Mouse (Mus musculus) embryo, embryonic 9.5 days (tissue): ENCODE data around the gene Dand5.

Experiments used
- DNase-seq: peaks from one replicate; pipeline ENCODE4 v3.0.0-alpha.2; 2017; ENCODE audit errors: extremely low spot score

Gene Dand5

DNA sequence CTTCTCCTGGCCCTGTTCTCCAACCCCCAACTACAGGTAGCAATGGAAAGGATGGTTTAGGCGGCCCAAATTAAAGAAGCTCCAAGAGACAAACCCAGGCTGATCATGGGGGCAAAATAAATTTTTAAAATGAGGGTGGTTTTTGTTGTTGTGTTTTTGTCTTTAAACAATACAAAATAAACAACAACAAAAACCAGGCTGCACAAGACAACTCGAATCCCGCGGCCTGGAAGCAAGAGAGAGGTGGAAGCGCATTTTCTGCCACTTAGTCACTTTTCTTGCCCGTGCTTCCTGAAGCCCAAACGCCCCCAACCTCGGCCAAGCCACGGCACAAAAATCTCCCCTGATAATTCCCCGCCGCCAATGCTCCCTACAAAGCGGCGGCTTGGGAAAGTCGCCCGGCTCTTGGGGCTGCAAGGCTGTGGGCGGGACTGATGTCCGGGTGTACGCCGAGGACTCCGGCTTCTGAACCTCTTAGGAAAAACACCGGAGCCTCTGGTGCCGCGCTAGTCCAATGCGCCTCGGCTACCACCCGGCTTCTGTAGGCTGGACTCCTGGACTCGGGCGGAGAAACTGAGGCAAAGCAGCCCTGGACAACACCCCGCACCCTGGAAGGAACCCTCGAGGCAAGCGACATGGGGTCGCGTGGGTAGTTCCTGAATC lies 38.6 kb downstream of the Dand5 start:
- DNase-seq = no peak

DNA sequence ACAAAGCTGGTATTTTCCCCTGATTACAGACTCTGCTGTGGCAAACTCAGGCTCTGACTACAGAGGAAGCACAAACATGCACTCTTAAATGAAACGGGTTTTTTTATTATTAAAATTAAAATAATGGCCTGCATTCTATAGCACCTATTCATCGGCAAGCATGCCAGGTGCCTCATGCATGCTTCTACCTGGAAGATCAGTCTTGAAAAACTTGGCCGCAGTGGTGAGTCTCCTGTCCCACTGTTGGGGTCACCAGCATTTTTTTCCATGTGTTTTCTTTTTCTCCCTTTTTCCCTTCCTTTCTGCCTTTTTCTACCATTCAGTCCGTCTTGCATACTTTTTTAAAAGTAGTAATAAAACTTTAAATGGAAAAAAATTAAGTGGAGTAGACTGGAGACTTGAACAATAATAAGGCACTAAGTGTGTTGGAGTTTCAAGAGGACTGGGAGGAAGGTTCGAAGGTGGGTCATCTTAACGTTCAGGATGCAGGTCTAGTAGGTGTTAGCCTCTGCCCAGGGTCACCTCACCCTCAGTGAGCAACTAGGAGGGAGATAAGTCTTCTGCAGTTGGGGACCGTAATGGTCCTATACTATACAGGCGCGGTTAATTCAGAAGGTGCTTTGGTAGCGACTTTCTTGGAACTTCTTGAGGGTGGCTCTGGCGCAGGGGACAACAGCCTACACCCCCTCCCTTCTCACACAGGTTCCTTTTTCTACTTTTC lies 39.3 kb downstream of the Dand5 start:
- DNase-seq = no peak

DNA sequence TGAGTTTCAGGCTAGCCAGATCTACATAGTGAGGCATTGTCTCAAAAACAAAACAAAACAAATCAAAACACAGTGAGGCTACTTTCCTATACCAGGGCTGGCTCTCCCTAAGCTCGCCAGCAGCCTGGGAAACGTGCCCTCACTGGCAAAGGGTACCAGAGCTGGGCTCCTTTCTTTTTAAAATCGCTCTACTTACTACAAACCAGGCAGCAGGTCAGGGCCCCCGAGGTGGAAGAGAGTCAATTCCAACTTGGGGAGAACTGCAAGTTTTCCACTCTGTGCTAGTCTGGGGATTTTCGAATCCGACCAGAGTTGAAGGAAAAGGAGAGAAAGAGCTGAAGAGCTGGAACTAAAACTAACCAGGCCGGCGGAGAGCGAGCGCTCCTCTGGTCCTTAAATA lies 39.9 kb downstream of the Dand5 start:
- DNase-seq = no peak

DNA sequence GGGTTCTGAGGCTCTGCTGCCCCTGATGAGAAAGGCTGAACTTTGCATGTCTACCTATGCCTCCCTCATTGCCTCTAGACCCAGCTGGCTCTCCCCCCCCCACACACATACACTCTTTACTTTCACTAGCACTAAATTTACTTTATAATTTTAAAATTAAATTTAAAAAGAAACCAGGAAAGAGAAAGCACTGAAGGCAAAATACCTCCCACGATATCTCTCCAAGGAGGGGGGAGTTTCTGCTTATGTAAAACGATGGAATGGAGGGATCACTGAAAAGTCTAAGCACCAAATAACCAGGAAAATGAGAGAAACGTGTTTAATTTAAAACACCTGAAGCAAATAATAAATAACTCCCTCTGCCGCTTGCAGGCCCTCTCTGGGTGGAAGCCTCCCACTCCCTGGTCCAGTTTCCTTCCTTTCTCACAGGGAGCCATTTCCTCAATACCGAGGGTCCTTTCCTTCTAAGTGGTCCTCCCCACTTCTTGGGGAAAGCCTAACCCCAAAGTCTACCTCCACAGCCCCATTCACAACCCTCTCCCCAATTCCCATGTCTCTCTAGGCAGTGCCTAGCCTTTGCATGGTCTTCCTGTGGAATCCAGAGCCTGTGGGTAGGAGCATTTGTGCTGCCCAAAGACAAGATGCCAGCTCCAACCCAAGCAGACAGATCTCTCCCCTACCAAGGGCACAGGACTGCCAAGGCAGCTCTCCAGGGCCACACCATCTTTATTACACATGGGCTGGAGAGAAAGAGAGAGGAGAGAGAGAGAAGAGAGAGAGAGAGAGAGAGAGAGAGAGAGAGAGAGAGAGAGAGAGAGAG lies 40.7 kb downstream of the Dand5 start:
- no peak for DNase-seq

DNA sequence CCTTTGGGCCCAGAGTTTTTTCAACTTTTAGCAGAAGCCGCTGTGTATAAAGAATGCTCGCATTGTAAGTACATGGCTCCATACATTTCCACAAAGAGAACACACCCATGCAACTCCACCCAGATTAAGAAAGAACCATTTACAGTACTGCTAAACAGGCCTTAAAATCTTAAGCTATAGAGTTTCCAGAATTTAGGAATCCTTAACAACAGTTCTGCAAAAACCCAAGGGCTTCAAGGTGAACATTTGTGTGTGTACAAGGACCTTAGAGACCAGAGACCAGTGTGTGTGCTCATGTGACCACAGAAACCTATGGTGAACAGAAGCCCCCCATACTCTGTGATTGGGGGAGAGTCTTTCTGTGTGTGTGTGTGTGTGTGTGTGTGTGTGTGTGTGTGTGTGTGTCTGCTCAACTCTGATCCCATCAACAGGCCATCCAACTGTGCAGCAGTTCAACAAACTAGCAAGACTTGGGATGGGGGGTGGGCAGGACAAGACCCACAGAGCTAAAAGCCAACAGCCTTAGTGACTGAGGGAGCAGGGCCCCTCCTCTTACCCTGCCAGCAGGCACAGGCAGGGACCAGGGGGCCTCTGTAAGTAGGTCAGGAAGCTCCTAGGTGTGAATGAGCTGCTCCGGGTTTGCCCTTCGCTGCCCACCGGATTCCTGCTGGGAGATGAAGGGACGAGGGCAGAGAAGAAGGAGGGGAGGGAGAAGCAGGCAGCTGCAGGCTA lies 41.5 kb downstream of the Dand5 start:
- no peak for DNase-seq

DNA sequence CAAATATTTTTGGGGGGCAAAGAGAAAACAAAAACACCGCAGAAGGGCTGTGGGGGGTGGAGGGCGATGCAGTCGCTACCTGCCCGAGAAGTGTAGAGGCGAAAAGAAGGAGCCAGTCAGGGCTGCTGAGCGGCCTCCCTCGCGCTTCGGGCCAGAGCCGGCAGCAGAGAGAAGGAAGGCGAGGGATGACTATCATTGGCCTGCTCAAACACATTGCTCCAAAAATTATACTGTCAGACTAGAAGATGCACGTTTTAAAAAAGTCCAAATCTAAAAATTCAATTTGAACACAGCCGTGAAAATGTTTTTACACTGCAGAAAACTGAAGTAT lies 42.4 kb downstream of the Dand5 start:
- no peak for DNase-seq

DNA sequence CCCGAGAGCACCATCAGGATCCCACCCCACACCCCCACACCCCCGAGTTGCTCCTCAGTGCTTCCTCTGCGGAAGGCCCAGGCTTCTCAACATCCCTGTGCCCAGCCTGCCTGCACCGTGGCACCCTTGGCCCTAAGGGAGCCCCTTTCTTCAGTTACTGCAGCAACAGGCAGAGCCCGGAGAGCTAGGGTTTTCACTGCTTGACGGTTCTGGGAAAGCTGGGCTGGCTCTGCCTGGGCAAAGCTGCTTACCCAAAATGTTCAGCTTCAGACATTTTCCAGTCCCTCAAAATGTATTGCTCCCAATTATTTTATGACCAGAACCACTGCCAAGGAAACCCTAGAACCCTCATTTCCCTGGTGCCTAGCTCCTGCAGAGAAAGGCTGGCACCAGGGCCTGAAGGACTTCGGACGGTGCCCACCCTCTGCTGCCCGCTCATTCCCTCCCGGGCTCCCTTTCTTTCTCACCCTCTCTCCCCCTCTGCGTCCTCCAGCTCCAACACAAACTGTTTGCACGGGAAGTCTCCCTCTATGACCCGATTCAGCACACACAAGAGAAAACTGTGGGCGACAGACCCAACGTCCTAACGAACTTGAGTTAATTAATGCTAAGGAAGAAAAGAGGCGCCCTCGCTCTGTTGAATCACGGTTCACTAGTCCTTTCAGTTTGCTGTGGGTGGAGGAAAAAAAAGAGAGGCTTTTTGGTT lies 43.0 kb downstream of the Dand5 start:
- no peak for DNase-seq

DNA sequence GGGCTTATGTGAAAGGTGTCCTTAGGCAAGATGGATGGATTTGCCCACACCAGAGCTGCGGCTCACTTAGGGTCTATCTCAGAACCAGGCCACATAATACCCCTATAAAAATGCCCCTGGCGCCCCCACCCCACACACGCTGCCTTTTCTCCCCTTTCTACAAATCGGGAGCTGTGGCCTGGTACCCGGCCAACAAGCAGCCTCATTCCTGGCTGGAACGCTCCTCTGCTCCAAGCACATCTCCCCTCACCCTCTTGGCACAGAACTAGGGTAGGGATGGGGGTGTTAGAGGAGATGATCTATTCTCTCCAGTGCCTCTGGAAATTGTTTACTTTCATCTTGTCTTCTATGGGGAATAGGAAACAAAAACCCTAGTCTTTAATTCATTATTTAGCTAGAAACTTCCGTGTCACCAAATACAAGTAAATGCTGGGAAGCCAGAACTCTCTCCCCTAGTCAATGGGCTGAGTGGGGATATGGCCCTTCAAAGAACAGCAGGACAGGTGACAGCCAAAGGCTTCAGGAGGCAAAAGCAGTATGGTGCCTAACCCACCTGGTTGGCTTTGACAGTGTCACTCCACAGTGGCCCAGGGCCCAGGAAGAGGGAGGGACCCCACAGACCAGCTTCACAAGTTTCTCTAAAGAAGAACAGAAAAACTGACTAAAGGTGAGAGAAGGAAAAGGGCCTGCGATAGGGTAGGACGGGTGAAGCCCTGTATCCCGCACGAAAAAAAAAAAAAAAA lies 43.8 kb downstream of the Dand5 start:
- no peak for DNase-seq

DNA sequence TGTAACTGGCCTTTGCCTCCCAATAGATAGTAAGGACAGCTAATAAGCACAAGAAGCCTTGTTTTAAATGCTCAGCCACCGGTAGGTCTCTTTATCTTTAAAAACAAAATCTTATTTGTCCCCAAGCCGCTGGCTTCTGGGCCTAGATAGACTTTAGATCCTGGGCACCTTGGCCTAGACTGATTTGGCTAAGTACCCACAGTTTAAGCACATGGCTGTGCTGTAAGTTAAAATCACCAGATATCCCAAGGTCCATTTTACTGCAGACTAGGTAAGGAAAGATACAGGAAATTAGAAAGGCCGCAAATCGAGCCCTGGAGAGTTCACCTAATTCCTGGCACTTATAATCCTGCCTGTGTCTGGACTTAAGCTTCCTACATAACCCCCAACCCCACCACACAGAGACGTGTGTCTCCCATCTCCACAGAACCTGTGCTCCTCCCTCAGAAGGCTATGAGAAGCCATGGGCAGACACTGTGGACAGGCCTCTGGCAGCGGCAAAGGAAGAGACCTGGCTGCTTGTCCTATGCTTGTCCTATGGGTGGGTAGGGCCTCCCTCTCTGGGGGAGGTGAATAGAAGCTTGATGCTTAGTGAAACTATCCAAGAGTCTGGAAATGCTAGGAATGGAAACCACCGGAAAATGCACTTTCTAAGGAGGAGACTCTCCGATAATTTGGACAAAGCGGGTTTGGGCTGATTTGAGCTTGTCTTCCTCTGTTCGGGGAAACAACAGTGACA lies 44.6 kb downstream of the Dand5 start:
- no peak for DNase-seq

DNA sequence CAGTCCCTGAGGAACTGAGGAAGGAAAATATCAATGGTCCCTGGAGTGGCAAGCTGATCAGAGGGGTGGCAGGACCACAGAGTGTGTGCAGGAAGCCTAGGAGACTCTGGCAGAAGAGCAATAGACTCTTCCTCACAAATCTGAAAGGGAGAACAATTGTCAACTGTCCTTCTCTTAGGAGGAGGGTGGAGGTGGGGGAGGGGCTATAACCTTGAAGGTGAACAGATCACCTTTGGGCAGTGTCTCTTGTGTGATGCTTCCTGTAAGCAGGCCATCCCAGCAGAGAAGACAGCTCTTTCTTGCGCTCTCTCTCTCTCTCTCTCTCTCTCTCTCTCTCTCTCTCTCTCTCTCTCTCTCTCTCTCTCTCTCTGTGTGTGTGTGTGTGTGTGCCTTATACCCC lies 46.1 kb downstream of the Dand5 start:
- no peak for DNase-seq

DNA sequence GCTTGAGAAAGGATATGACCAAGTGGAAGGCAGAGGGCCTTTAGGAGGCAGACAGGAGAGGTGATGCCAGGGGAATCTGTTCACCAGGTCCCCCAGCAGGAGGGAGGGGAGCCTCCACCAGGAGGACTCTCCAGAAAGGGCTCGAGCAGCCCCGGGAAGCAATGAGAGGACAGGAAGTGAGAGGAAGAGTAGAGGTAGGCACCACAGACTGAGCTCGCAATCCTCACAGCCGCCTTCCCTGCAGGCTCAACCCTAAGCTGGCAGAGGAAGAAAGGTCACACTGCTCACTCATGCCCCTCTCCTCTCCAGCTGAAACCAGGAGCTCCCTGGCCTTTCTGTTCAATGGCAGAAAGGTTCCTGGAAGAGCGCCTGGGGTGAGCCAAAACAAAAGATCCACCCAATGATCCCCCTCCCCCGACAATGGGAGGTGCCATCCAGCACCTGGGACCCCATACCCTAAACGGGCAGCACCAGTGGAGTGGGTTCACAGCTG lies 47.0 kb downstream of the Dand5 start:
- DNase-seq = no peak

DNA sequence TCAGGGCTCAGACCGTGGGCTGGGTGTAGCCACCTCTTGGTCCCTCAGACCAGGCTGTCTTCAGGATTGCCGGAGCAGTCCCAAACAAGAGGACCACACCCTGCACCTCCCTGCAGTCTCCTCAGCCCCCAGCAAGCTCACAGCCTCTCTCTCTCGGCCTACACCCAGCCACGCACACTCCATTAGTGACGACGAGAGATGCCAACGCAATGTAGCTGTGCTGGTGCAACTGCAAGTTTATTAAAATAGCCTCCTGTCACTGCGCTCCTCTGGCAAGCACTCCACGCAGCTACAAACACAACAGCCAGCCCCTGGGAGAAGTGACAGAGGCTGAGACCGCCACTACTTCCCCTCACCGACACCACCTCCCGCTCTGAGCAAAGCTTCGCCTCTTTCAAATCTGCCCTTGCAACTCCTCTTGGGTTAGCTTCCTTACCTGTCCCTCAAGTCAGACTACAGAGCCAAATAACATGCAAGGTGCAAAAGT lies 47.5 kb downstream of the Dand5 start:
- no peak for DNase-seq

DNA sequence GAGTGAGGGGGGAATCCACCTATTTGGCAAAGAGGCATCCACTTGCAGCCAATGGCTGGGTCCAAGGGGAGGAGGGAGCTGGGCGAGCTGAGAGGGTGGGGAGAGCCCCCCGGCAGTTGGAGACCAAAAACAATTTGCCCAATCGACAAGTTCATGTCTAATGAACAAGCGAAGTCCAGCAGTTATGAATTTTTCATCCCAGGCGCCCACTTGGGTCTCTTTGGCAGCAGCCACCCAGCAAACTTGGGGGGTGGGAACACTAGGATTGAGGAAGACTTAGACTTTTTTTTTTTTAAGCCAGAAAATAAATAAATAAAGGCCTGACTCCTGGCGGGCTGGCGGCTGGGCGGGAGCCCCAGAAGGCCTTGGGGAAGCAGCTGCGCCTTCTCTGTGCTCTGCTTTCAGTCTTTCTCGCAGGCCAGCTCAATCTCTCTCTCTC lies 48.1 kb downstream of the Dand5 start:
- DNase-seq = no peak

DNA sequence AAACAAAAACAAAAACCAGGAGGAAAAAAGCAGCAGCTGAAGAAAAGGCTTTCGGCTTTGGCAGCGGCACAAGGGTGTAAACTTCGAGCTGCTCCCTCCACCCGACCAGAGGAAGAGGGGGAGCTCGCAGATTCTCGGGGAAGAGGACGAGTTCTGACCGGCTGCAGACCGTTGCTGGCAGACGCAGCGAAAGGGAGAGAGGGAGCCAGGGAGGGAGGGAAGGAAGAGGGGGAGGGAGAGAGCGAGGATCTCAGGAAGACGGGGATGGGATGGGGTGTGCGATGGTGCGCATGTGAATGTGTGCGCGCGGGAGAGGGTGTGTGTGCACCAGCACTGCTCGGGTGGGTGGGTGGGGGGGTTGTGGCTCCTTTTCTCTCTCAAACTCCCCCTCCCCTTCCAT lies 48.8 kb downstream of the Dand5 start:
- no peak for DNase-seq

DNA sequence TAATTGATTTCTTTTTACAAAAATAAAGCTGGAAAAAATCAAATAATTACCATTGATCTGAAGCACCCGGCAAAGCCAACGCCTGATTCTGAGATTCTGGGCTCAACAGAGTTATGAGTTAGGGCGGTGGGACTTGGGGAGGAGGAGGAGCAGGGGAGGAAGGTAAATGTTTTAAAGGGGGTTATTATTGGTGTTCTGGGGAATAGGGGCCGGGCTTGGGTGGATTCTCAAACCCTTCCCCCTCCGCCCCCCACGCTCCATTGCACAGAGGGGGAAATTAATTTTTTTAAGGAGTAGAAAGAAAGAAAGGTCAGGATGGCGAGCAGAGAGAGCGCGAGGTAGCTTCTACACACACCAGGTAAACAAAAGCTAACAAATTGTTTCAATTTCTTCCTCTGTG lies 49.3 kb downstream of the Dand5 start:
- no peak for DNase-seq

DNA sequence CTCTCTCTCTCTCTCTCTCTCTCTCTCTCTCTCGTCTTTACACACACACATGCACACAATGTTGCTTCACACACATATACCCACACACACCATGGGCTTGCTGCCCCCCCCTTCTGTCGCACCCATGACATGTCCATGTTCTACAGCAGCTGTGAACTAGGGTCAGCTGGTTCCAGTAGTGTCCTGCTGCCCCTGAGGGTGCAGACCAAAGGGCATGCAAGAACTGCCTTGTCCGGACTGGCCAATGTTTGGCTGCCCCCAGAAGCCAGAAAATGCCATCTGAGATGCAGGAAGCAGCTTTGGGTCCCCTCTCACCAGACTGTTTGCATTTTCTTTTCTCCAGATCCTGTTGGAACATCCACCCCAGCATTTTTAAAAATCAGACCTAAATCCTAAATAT lies 50.0 kb downstream of the Dand5 start:
- no peak for DNase-seq

DNA sequence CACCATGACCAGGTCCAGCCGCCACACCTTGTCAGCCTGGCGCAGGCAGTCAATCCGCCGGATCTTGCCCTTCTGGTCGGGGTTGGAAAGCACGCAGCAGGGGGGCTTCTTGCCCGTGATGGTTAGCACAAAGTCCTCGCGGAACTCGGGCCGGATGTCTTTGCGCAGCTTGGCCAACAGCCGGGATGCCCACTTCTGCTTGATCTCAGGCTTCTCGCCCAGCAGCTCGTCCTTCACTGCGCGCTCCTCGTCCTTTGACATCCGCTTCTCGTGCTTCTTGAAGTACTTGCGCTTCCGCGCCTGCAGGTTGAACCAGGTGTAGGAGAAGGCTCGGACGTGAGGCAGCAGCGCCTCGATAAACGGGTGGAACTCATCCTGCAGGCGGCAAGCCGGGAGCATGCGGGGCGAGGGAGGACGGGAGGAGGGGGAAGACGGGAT lies 50.7 kb downstream of the Dand5 start:
- DNase-seq = no peak

DNA sequence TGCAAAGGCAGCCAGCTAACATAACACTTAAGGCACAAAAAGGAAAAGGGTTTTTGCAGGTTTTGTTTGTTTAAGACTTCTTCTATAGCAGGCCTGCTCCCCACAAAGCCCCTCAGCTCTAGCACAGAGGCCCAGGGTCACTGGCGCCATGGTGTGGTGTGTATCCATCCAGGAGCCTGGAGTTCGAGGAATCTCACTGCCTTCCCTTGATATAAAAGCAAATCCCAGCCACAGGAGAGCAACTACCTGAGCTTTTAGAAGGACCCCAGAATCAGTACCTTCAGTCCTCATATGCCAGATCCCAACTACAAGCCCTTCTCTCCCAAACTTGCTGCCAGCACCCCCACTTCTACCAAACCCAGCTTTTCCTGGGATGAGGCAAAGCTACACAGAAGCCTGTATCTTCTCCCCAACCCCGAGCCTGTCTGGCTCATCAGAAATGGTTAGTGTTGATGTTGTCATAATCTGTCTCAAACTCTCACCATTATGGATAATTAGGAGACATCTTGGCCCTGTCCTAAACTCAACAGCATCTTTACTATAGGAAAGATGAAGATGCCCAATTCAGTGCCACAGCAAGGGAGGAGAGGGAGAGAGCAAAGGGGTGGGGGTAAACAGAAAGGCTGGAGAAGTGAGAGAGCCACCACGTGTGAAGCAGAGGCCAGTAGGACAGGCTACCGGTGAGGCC lies 51.5 kb downstream of the Dand5 start:
- DNase-seq = no peak
